Mouse (Mus musculus) lung, embryonic 14.5 days (tissue): Measurements from ENCODE around the gene Dnmt3b. TPM values are rescaled to one million over a fixed set of nuclear protein-coding genes. Genes with fewer than 3 reads are reported as not detected.
"Not testable (repeated sequence)": the region's sequence is repeated elsewhere in the genome, so short reads cannot be mapped to it uniquely, and the experiment has no call there.

Source experiments
- ATAC-seq: fragments of 200-750 bp; cut with Nextera tagmentation; 2 replicates; pipeline ENCODE4 v1.8.0; 2017; ENCODE audit warnings: mild to moderate bottlenecking, moderate TSS enrichment, moderate library complexity; ENCODE audit not compliant: insufficient read depth
- DNase-seq: peaks from one replicate; pipeline ENCODE4 v3.0.0-alpha.2; 2015
- H3K27ac ChIP-seq: fragments of 300-500 bp; sonication (generic); 2 replicates; pipeline ENCODE4 v1.5.1; 2014; ENCODE audit warnings: low read depth, mild to moderate bottlenecking, moderate library complexity
- H3K27me3 ChIP-seq: fragments of 300-500 bp; sonication (generic); 2 replicates; pipeline ENCODE4 v1.6.1; 2014; ENCODE audit warnings: low read length, control low read depth; ENCODE audit not compliant: insufficient read depth
- H3K36me3 ChIP-seq: fragments of 300-500 bp; sonication (generic); 2 replicates; pipeline ENCODE4 v1.6.1; 2014; ENCODE audit warnings: control low read depth; ENCODE audit not compliant: insufficient read depth
- H3K4me1 ChIP-seq: fragments of 300-500 bp; sonication (generic); 2 replicates; pipeline ENCODE4 v1.6.1; 2014; ENCODE audit warnings: antibody characterized with exemption, control low read depth; ENCODE audit not compliant: insufficient read depth
- H3K4me2 ChIP-seq: fragments of 300-500 bp; sonication (generic); 2 replicates; pipeline ENCODE4 v1.6.1; 2014; ENCODE audit warnings: mild to moderate bottlenecking
- H3K4me3 ChIP-seq: fragments of 300-500 bp; sonication (generic); 2 replicates; pipeline ENCODE4 v1.5.1; 2014; ENCODE audit warnings: low read depth, low read length
- H3K9ac ChIP-seq: fragments of 300-500 bp; sonication (generic); 2 replicates; pipeline ENCODE4 v1.6.1; 2014
- H3K9me3 ChIP-seq: fragments of 300-500 bp; sonication (generic); 2 replicates; pipeline ENCODE4 v1.6.1; 2016; ENCODE audit warnings: low read depth, low read length, control low read depth
- CTCF ChIP-seq: IDR thresholded peaks from 2 replicates; pipeline ENCODE4 v1.5.1; 2016; ENCODE audit warnings: antibody characterized with exemption, low read depth
- WGBS: fragments of 180-500 bp; shearing (Covaris S2); extraction: QIAGEN DNeasy Blood & Tissue Kit; methylation state at CpG from one replicate; pipeline ENCODE4 v1.1.7; 2014; 5-methylcytosine and 5-hydroxymethylcytosine counted together
- polyA plus RNA-seq: library from polyadenylated mRNA; unstranded; fragments of >200 nt; fragmentation: Nextera tagmentation; extraction: Ambion mirVana; gene quantifications from 2 replicates; pipeline ENCODE4 v1.2.1, GENCODE M21; 2014

The Dnmt3b gene
- polyA plus RNA-seq, 1 experiment from 2014 or later = 18.1 TPM

GRCm38 (mm10) chr2:153677550-153677949, 28.3 kb downstream of the Dnmt3b start:
- ATAC-seq = no peak
- H3K4me2 ChIP-seq = no peak overlapping the region

GRCm38 (mm10) chr2:153679959-153680358, 30.7 kb downstream of the Dnmt3b start:
- Histone ChIP-seq H3K4me1 (no peaks in the 10 kb centered on the region), H3K4me2 (no peak overlapping the region), H3K4me3 (no peak overlapping the region), H3K36me3 (peaks cover 15% of the 10 kb centered on the region; the same call in 1 of the 2 replicates), H3K27me3 (no peaks in the 10 kb centered on the region), H3K27ac (no peak overlapping the region), H3K9ac (no peak overlapping the region), H3K9me3 (no peaks in the 10 kb centered on the region)
- TF ChIP-seq CTCF = no peak
- 87% methylated on average over 1 of the region's 1 CpGs for WGBS
- ATAC-seq (no peak), DNase-seq (no peak)

More at GRCm38 (mm10) chr2:153677550-153677949, 28.3 kb downstream of the Dnmt3b start:
- H3K4me1 ChIP-seq = no peaks in the 10 kb centered on the region
- no peaks in the 10 kb centered on the region for H3K27me3 ChIP-seq
- WGBS = 82% methylated on average over 7 of the region's 7 CpGs
- peaks cover 20% of the 10 kb centered on the region; the same call in 1 of the 2 replicates for H3K36me3 ChIP-seq
- H3K27ac ChIP-seq = no peak overlapping the region
- H3K9ac ChIP-seq = no peak overlapping the region
- no peak for TF ChIP-seq CTCF
- no peak overlapping the region for H3K4me3 ChIP-seq
- no peak for DNase-seq
- no peaks in the 10 kb centered on the region for H3K9me3 ChIP-seq

DNA sequence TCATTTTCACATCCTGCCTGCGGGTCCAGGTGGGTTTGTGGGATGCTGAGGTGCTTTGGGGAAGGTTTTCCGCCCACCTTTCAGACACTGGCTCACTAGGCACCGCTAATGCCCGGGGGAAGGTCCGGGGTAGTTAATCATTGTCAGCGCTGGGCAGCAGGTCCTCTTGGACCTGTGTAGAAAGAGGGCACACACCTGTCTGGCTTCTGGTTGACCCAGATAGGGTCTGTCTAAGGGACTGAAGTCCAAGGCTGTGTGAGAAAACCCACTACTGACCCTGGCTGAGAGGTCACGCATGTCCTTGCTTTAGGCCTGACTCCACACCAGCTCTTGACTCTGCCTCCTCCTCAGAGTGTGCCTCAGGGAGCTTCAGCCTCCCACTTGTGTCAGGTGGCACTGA, 44.2 kb downstream of the Dnmt3b start:
- not testable (repeated sequence) for H3K9me3 ChIP-seq, ATAC-seq, H3K9ac ChIP-seq, H3K4me3 ChIP-seq, H3K36me3 ChIP-seq, DNase-seq, H3K27ac ChIP-seq, H3K4me2 ChIP-seq, H3K4me1 ChIP-seq, H3K27me3 ChIP-seq
- 77% methylated on average over 7 of the region's 7 CpGs for WGBS

DNA sequence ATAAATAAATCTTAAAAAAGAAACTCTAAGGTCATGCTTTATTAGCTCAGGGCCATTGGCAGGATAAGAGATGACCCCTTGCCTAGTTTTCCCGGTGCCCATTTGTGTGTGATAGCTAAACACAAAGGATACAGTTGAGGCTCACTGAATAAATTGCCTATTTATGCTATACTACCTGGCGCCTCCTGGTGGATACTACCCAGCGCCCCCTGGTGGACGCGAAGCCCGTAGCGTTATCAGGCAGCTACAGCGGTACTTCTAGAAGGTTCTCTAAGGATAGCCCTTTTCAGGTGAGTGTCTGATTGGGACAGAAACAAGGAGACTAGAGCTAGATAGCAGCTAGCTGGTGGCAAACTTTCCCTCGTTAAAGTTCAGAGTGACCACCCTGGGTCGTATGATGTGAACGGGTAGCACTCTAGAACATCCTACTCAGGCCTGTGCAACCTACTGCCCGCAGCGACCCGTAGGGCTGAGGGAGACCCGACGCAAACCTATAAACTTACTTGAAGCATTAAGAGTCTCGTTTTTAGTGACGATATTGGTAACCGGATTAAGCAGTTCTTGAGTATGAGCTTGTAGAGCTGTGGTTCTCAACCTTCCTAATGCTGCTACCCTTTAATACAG, 45.3 kb downstream of the Dnmt3b start:
- peak; percentile 63 for DNase-seq
- TF ChIP-seq CTCF = peak; percentile 78
- 62% methylated on average over 19 of the region's 19 CpGs for WGBS

DNA sequence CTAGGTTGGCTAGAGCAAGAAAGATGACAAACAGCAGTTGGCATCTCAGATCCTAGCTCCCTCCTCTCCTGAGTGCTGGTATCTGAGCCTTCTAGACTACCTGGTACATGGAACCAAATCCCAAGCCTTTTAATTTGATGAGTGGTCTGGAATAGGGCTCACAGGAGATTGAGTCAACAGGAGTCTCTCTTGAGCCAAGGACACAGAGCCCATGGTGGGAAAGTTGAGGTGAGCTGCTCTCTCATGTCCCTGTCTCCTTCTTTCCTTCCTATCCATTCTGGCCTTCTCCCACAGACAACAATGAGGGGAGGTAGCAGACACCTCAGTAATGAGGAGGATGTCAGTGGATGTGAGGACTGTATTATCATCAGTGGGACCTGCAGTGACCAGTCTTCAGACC, 47.1 kb downstream of the Dnmt3b start, which contains the start of gene Dnmt3c:
Dnmt3c (plus strand) TSS at position 301 of the 400 bp plus-strand sequence.
- no peak within 1 kb of the TSS for H3K4me3 ChIP-seq
- no peak within 1 kb of the TSS for H3K27ac ChIP-seq
- H3K4me1 ChIP-seq = no peaks in the 10 kb centered on the region
- no peak within 1 kb of the TSS for H3K9ac ChIP-seq
- DNase-seq = no peak
- no peaks in the 10 kb centered on the region for H3K27me3 ChIP-seq
- H3K36me3 ChIP-seq = no peaks in the 10 kb centered on the region
- ATAC-seq = no peak
- H3K4me2 ChIP-seq = no peak within 1 kb of the TSS
- no peak for TF ChIP-seq CTCF
- no peaks in the 10 kb centered on the region for H3K9me3 ChIP-seq

More for the DNA sequence above, 45.3 kb downstream of the Dnmt3b start:
- Histone ChIP-seq H3K27me3 (no peaks in the 10 kb centered on the region), H3K36me3 (no peaks in the 10 kb centered on the region), H3K4me1 (no peaks in the 10 kb centered on the region), H3K27ac (no peak overlapping the region), H3K4me2 (no peak overlapping the region), H3K9ac (no peak overlapping the region), H3K9me3 (no peaks in the 10 kb centered on the region), H3K4me3 (no peak overlapping the region)
- ATAC-seq = no peak

DNA sequence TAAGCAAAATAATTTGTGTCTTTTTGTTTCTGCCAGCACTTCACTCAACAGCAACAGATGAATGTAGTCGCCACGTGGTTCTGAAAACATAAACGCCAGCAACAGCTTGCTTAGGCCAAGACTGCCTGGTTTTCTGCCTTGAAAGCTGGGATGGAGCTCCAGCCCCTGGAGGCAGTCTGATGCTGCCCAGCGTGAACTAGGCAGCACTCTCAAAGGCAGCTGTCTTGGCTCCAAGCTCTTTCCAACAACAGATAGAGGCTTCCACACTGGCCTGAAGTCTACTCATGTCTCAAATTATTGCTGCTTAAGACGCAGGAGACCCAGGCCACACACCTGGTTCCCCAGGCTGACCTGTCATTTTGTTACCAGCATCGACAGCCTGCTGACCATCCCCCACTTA, 54.1 kb downstream of the Dnmt3b start:
- 37% methylated on average over 6 of the region's 6 CpGs for WGBS
- no peaks in the 10 kb centered on the region for H3K4me1 ChIP-seq

DNA sequence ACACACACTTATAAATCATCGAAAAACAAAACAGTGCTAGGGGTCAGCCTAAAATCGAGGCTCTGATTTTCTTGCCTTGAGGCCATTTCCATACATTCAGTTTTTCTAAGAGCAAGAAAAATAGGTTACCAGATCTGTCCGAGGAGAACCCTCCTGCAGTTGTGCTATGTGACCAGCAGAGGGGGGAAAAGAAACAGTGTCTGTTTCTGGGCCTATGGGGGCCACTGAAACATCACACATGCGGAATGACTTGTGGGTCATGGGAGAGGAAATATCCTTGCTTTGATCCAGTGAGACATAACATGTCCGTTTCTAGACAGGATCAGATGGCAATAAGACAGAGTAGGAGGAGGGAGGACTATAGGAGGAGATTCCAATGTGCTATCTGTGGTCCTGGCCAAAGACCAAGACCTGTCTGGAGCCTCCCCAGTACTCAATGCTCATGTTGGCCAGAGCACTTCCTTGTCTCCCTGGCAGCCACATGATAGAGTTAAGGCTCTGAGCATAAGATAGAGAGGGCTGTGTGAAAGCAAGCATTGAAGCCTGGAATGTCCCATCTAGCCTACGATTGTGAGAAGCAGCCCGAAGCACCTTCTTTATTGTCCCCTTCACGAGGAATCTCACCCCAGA, 61.6 kb downstream of the Dnmt3b start:
- H3K4me3 ChIP-seq = no peak overlapping the region
- peak; percentile 87 for TF ChIP-seq CTCF
- H3K27ac ChIP-seq = no peak overlapping the region
- H3K9ac ChIP-seq = no peak overlapping the region
- H3K36me3 ChIP-seq = no peaks in the 10 kb centered on the region
- peak; percentile 85 for DNase-seq
- no peak overlapping the region for H3K4me2 ChIP-seq
- no peaks in the 10 kb centered on the region for H3K9me3 ChIP-seq
- H3K27me3 ChIP-seq = no peaks in the 10 kb centered on the region
- ATAC-seq = peak; percentile 60; the same call in 1 of the 2 replicates
- H3K4me1 ChIP-seq = peaks cover 3% of the 10 kb centered on the region; the same call in 1 of the 2 replicates
- 37% methylated on average over 8 of the region's 8 CpGs for WGBS

More for the DNA sequence above, 54.1 kb downstream of the Dnmt3b start:
- ATAC-seq (no peak), DNase-seq (no peak)
- no peak for TF ChIP-seq CTCF
- Histone ChIP-seq H3K36me3 (no peaks in the 10 kb centered on the region), H3K27me3 (no peaks in the 10 kb centered on the region), H3K4me3 (no peak overlapping the region), H3K27ac (no peak overlapping the region), H3K9ac (no peak overlapping the region), H3K4me2 (no peak overlapping the region), H3K9me3 (no peaks in the 10 kb centered on the region)
